Mouse (Mus musculus): ENCODE data around the gene Nucb1. TPM values are rescaled to one million over a fixed set of nuclear protein-coding genes. Genes with fewer than 3 reads are reported as not detected.
"Not testable (repeated sequence)": the region's sequence is repeated elsewhere in the genome, so short reads cannot be mapped to it uniquely, and the experiment has no call there.

Gene Nucb1
- polyA plus RNA-seq, 1 experiment from 2014 or later = 115 TPM

GRCm38 (mm10) chr7:45521728-45522184 is 11.6 kb upstream of the Nucb1 start:
- under 1% methylated on average over 28 of the region's 28 CpGs for WGBS

GRCm38 (mm10) chr7:45520605-45521004 is 10.4 kb upstream of the Nucb1 start:
- Histone ChIP-seq H3K4me2 (ENCODE audit: low read depth, low read length) (no peak overlapping the region), H3K4me3 (ENCODE audit: low read depth, low read length) (no peak overlapping the region), H3K27me3 (ENCODE audit: control insufficient read depth, insufficient read depth, low read length) (no peaks in the 10 kb centered on the region), H3K4me1 (ENCODE audit: control insufficient read depth, insufficient read depth, low read length) (peaks cover 9% of the 10 kb centered on the region; the same call in 1 of the 2 replicates), H3K27ac (ENCODE audit: low read depth, low read length) (no peak overlapping the region), H3K36me3 (ENCODE audit: control insufficient read depth, insufficient read depth, low read length) (no peaks in the 10 kb centered on the region), H3K9ac (replicated peaks; ENCODE audit: low read depth, low read length) (no peak overlapping the region), H3K9me3 (ENCODE audit: control insufficient read depth, low read length) (no peaks in the 10 kb centered on the region)
- 93% methylated on average over 7 of the region's 7 CpGs for WGBS
- no peak for ATAC-seq (ENCODE audit: low read depth)

More at GRCm38 (mm10) chr7:45521728-45522184, 11.6 kb upstream of the Nucb1 start:
- no peaks in the 10 kb centered on the region for H3K36me3 ChIP-seq (ENCODE audit: control insufficient read depth, insufficient read depth, low read length)
- no peaks in the 10 kb centered on the region for H3K27me3 ChIP-seq (ENCODE audit: control insufficient read depth, insufficient read depth, low read length)
- H3K4me2 ChIP-seq (ENCODE audit: low read depth, low read length) = peak overlapping the region; percentile 51
- H3K4me1 ChIP-seq (ENCODE audit: control insufficient read depth, insufficient read depth, low read length) = peaks cover 10% of the 10 kb centered on the region; the same call in 1 of the 2 replicates
- H3K4me3 ChIP-seq (ENCODE audit: low read depth, low read length) = peak overlapping the region; percentile 42
- H3K27ac ChIP-seq (ENCODE audit: low read depth, low read length) = peak overlapping the region; percentile 73
- H3K9me3 ChIP-seq (ENCODE audit: control insufficient read depth, low read length) = no peaks in the 10 kb centered on the region
- ATAC-seq (ENCODE audit: low read depth) = peak; percentile 71
- H3K9ac ChIP-seq (replicated peaks; ENCODE audit: low read depth, low read length) = peak overlapping the region; percentile 55; the same call in 1 of the 2 replicates

- H3K4me2 ChIP-seq (ENCODE audit: low read depth, low read length) = no peak overlapping the region
- ATAC-seq (ENCODE audit: low read depth) = no peak
- no peaks in the 10 kb centered on the region for H3K36me3 ChIP-seq (ENCODE audit: control insufficient read depth, insufficient read depth, low read length)
- no peak overlapping the region for H3K9ac ChIP-seq (replicated peaks; ENCODE audit: low read depth, low read length)
- 70% methylated on average over 8 of the region's 8 CpGs for WGBS
- no peak overlapping the region for H3K4me3 ChIP-seq (ENCODE audit: low read depth, low read length)
- H3K27me3 ChIP-seq (ENCODE audit: control insufficient read depth, insufficient read depth, low read length) = no peaks in the 10 kb centered on the region
- no peaks in the 10 kb centered on the region for H3K9me3 ChIP-seq (ENCODE audit: control insufficient read depth, low read length)
- no peak overlapping the region for H3K27ac ChIP-seq (ENCODE audit: low read depth, low read length)
- H3K4me1 ChIP-seq (ENCODE audit: control insufficient read depth, insufficient read depth, low read length) = no peaks in the 10 kb centered on the region; the same call in 1 of the 2 replicates
Measured at GRCm38 (mm10) chr7:45519345-45520120, 9.3 kb upstream of the Nucb1 start.

GRCm38 (mm10) chr7:45518618-45519017 is 8.4 kb upstream of the Nucb1 start:
- Histone ChIP-seq H3K27me3 (ENCODE audit: control insufficient read depth, insufficient read depth, low read length) (no peaks in the 10 kb centered on the region), H3K4me1 (ENCODE audit: control insufficient read depth, insufficient read depth, low read length) (no peaks in the 10 kb centered on the region), H3K9me3 (ENCODE audit: control insufficient read depth, low read length) (no peaks in the 10 kb centered on the region), H3K36me3 (ENCODE audit: control insufficient read depth, insufficient read depth, low read length) (no peaks in the 10 kb centered on the region), H3K9ac (replicated peaks; ENCODE audit: low read depth, low read length) (no peak overlapping the region), H3K4me3 (ENCODE audit: low read depth, low read length) (no peak overlapping the region), H3K4me2 (ENCODE audit: low read depth, low read length) (no peak overlapping the region), H3K27ac (ENCODE audit: low read depth, low read length) (no peak overlapping the region)
- 95% methylated on average over 16 of the region's 16 CpGs for WGBS
- ATAC-seq (ENCODE audit: low read depth) = no peak

GRCm38 (mm10) chr7:45516846-45517245 is 6.6 kb upstream of the Nucb1 start:
- not testable (repeated sequence) for H3K4me2 ChIP-seq (ENCODE audit: low read depth, low read length); H3K27me3 ChIP-seq (ENCODE audit: control insufficient read depth, insufficient read depth, low read length); H3K27ac ChIP-seq (ENCODE audit: low read depth, low read length); ATAC-seq (ENCODE audit: low read depth); H3K9ac ChIP-seq (replicated peaks; ENCODE audit: low read depth, low read length); H3K4me1 ChIP-seq (ENCODE audit: control insufficient read depth, insufficient read depth, low read length); H3K36me3 ChIP-seq (ENCODE audit: control insufficient read depth, insufficient read depth, low read length); H3K9me3 ChIP-seq (ENCODE audit: control insufficient read depth, low read length); H3K4me3 ChIP-seq (ENCODE audit: low read depth, low read length)
- 72% methylated on average over 5 of the region's 5 CpGs for WGBS

GRCm38 (mm10) chr7:45515436-45515835 is 5.2 kb upstream of the Nucb1 start:
- Histone ChIP-seq H3K4me3 (ENCODE audit: low read depth, low read length) (no peak overlapping the region), H3K27me3 (ENCODE audit: control insufficient read depth, insufficient read depth, low read length) (no peaks in the 10 kb centered on the region), H3K36me3 (ENCODE audit: control insufficient read depth, insufficient read depth, low read length) (no peaks in the 10 kb centered on the region), H3K4me1 (ENCODE audit: control insufficient read depth, insufficient read depth, low read length) (no peaks in the 10 kb centered on the region), H3K9me3 (ENCODE audit: control insufficient read depth, low read length) (no peaks in the 10 kb centered on the region), H3K27ac (ENCODE audit: low read depth, low read length) (no peak overlapping the region), H3K9ac (replicated peaks; ENCODE audit: low read depth, low read length) (no peak overlapping the region), H3K4me2 (ENCODE audit: low read depth, low read length) (no peak overlapping the region)
- WGBS = 35% methylated on average over 16 of the region's 16 CpGs
- no peak for ATAC-seq (ENCODE audit: low read depth)

- 89% methylated on average over 7 of the region's 7 CpGs for WGBS
- H3K36me3 ChIP-seq (ENCODE audit: control insufficient read depth, insufficient read depth, low read length) = no peaks in the 10 kb centered on the region
- no peak overlapping the region for H3K27ac ChIP-seq (ENCODE audit: low read depth, low read length)
- H3K9me3 ChIP-seq (ENCODE audit: control insufficient read depth, low read length) = no peaks in the 10 kb centered on the region
- H3K4me1 ChIP-seq (ENCODE audit: control insufficient read depth, insufficient read depth, low read length) = peaks cover 3% of the 10 kb centered on the region
- H3K4me3 ChIP-seq (ENCODE audit: low read depth, low read length) = no peak overlapping the region
- H3K9ac ChIP-seq (replicated peaks; ENCODE audit: low read depth, low read length) = no peak overlapping the region
- H3K4me2 ChIP-seq (ENCODE audit: low read depth, low read length) = no peak overlapping the region
- ATAC-seq (ENCODE audit: low read depth) = no peak
- H3K27me3 ChIP-seq (ENCODE audit: control insufficient read depth, insufficient read depth, low read length) = no peaks in the 10 kb centered on the region
Measured at GRCm38 (mm10) chr7:45514411-45514810, 4.2 kb upstream of the Nucb1 start.

GRCm38 (mm10) chr7:45509181-45509882 is 874 bp downstream of the Nucb1 start:
- H3K4me1 ChIP-seq (ENCODE audit: control insufficient read depth, insufficient read depth, low read length) = peaks cover 10% of the 10 kb centered on the region
- no peaks in the 10 kb centered on the region for H3K9me3 ChIP-seq (ENCODE audit: control insufficient read depth, low read length)
- H3K27me3 ChIP-seq (ENCODE audit: control insufficient read depth, insufficient read depth, low read length) = no peaks in the 10 kb centered on the region
- H3K27ac ChIP-seq (ENCODE audit: low read depth, low read length) = peak overlapping the region; percentile 8; the same call in 1 of the 2 replicates
- peak overlapping the region; percentile 97 for H3K4me2 ChIP-seq (ENCODE audit: low read depth, low read length)
- no peak; the same call in none of the 2 replicates for ATAC-seq (ENCODE audit: low read depth)
- H3K9ac ChIP-seq (replicated peaks; ENCODE audit: low read depth, low read length) = peak overlapping the region; percentile 76
- WGBS = 37% methylated on average over 19 of the region's 19 CpGs
- no peaks in the 10 kb centered on the region for H3K36me3 ChIP-seq (ENCODE audit: control insufficient read depth, insufficient read depth, low read length)
- peak overlapping the region; percentile 68 for H3K4me3 ChIP-seq (ENCODE audit: low read depth, low read length)

- no peak for ATAC-seq (ENCODE audit: low read depth)
- H3K4me3 ChIP-seq (ENCODE audit: low read depth, low read length) = no peak overlapping the region
- H3K36me3 ChIP-seq (ENCODE audit: control insufficient read depth, insufficient read depth, low read length) = no peaks in the 10 kb centered on the region
- WGBS = 82% methylated on average over 6 of the region's 6 CpGs
- H3K9me3 ChIP-seq (ENCODE audit: control insufficient read depth, low read length) = no peaks in the 10 kb centered on the region
- H3K27me3 ChIP-seq (ENCODE audit: control insufficient read depth, insufficient read depth, low read length) = no peaks in the 10 kb centered on the region
- H3K27ac ChIP-seq (ENCODE audit: low read depth, low read length) = no peak overlapping the region
- peaks cover 10% of the 10 kb centered on the region for H3K4me1 ChIP-seq (ENCODE audit: control insufficient read depth, insufficient read depth, low read length)
- no peak overlapping the region for H3K9ac ChIP-seq (replicated peaks; ENCODE audit: low read depth, low read length)
- H3K4me2 ChIP-seq (ENCODE audit: low read depth, low read length) = no peak overlapping the region; the same call in 1 of the 2 replicates
Measured at GRCm38 (mm10) chr7:45508561-45508960, 1.6 kb downstream of the Nucb1 start.
